Mouse (Mus musculus) limb, embryonic 12.5 days (tissue): Measurements from ENCODE around the gene Eml3. TPM values are rescaled to one million over a fixed set of nuclear protein-coding genes. Genes with fewer than 3 reads are reported as not detected.

ENCODE experiments used
- ATAC-seq: fragments of 200-750 bp; cut with Nextera tagmentation; 2 replicates; pipeline ENCODE4 v1.8.0; 2017; ENCODE audit warnings: low read depth, moderate TSS enrichment; ENCODE audit not compliant: insufficient number of reproducible peaks, insufficient read depth, low FRiP score, low TSS enrichment
- H3K27ac ChIP-seq: fragments of 300-500 bp; sonication (generic); 2 replicates; pipeline ENCODE4 v1.5.1; 2016; ENCODE audit warnings: mild to moderate bottlenecking, moderate library complexity
- H3K27me3 ChIP-seq: fragments of 300-500 bp; sonication (generic); 2 replicates; pipeline ENCODE4 v1.6.1; 2016; ENCODE audit warnings: mild to moderate bottlenecking, moderate library complexity
- H3K36me3 ChIP-seq: fragments of 300-500 bp; sonication (generic); 2 replicates; pipeline ENCODE4 v1.6.1; 2016; ENCODE audit warnings: mild to moderate bottlenecking, moderate library complexity
- H3K4me1 ChIP-seq: fragments of 300-500 bp; sonication (generic); replicated peaks from 2 replicates; pipeline ENCODE4 v1.6.1; 2016
- H3K4me2 ChIP-seq: fragments of 300-500 bp; sonication (generic); 2 replicates; pipeline ENCODE4 v1.6.1; 2016; ENCODE audit warnings: mild to moderate bottlenecking, moderate library complexity
- H3K4me3 ChIP-seq: fragments of 300-500 bp; sonication (generic); replicated peaks from 2 replicates; pipeline ENCODE4 v1.5.1; 2016; ENCODE audit warnings: mild to moderate bottlenecking
- H3K9ac ChIP-seq: fragments of 300-500 bp; sonication (generic); replicated peaks from 2 replicates; pipeline ENCODE4 v1.6.1; 2016; ENCODE audit warnings: mild to moderate bottlenecking, moderate library complexity
- H3K9me3 ChIP-seq: fragments of 300-500 bp; sonication (generic); 2 replicates; pipeline ENCODE4 v1.6.1; 2016; ENCODE audit warnings: mild to moderate bottlenecking, moderate library complexity
- WGBS: fragments of 180-500 bp; shearing (Covaris S2); methylation state at CpG from one replicate; pipeline ENCODE4 v1.1.7; 2016; 5-methylcytosine and 5-hydroxymethylcytosine counted together
- polyA plus RNA-seq: library from polyadenylated mRNA; unstranded; fragments of >200 nt; fragmentation: Nextera tagmentation; extraction: Ambion mirVana; gene quantifications from 2 replicates; pipeline ENCODE4 v1.2.1, GENCODE M21; 2016

The Eml3 gene
- polyA plus RNA-seq, 1 experiment from 2014 or later: 34.9 TPM

DNA sequence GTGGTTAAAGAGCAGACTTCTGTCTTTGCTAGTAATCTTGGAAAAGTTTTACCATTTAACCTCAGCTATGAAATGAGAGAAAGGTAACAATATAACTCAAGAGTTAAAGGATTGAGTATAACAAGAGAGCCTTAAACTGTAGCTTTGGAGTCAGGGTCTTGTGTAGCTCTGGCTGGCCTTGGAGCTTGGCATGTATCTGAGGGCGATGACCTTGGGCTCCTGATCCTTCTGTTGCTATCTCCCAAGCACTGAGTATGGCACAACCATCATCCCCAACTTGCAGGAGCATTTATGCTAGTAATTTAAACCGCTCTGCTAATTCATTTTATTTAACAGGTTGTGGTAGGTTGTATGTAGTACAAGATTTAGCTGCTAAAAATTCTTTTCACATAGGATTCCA is 46.1 kb downstream of the Eml3 start:
- WGBS: 95% methylated on average over 2 of the region's 2 CpGs
- Histone ChIP-seq H3K4me1 (peaks cover 7% of the 10 kb centered on the region), H3K27me3 (no peaks in the 10 kb centered on the region), H3K9me3 (no peaks in the 10 kb centered on the region), H3K4me3 (no peak overlapping the region), H3K36me3 (peaks cover 98% of the 10 kb centered on the region), H3K9ac (no peak overlapping the region), H3K27ac (no peak overlapping the region), H3K4me2 (no peak overlapping the region)
- no peak for ATAC-seq

DNA sequence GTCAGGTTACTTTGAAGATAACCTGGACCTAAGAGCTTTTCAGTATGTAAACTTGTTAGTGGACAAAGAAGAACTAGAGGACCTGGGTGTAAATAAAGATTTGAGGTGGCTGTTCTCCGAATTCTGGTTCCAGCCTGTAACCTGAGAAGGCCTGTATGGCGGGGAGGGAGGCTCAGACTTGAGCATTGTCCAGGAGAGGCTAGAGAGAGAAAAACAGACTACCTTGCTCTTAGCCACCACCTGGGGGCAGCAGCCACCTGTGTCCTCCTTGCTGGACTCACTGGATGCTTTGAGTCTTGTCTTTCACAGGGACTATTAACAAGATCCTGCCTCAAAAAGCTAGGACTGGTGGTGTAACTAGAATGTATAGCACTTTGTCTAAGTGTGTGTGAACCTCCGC is 47.2 kb downstream of the Eml3 start:
- peaks cover 7% of the 10 kb centered on the region for H3K4me1 ChIP-seq
- no peaks in the 10 kb centered on the region for H3K9me3 ChIP-seq
- H3K4me2 ChIP-seq: no peak overlapping the region
- peak; percentile 87 for ATAC-seq
- 36% methylated on average over 3 of the region's 3 CpGs for WGBS
- H3K9ac ChIP-seq: no peak overlapping the region
- no peaks in the 10 kb centered on the region for H3K27me3 ChIP-seq
- peaks cover 94% of the 10 kb centered on the region for H3K36me3 ChIP-seq
- H3K27ac ChIP-seq: peak overlapping the region; percentile 72
- H3K4me3 ChIP-seq: no peak overlapping the region

DNA sequence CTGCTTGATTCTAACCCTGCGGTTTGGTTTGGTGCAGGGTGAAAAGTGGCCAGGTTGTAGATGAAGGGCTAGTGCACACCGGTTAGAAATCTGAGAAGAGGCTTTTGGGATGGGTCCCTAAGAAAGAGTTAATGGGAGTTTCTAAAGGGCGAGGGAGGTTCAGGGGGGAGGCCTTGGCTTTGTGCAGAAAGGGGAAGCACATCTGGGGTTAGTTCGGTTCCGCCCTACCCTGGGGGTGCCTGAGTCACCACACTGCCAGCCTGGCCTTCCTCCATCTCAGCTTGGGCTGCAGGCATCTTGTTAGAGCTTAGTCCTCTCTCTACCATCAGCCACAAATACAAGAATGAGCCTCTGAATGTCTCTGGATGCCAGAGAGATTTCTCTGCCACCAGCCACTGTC is 51.4 kb downstream of the Eml3 start:
- peaks cover 51% of the 10 kb centered on the region for H3K36me3 ChIP-seq
- ATAC-seq: no peak
- 49% methylated on average over 5 of the region's 5 CpGs for WGBS

DNA sequence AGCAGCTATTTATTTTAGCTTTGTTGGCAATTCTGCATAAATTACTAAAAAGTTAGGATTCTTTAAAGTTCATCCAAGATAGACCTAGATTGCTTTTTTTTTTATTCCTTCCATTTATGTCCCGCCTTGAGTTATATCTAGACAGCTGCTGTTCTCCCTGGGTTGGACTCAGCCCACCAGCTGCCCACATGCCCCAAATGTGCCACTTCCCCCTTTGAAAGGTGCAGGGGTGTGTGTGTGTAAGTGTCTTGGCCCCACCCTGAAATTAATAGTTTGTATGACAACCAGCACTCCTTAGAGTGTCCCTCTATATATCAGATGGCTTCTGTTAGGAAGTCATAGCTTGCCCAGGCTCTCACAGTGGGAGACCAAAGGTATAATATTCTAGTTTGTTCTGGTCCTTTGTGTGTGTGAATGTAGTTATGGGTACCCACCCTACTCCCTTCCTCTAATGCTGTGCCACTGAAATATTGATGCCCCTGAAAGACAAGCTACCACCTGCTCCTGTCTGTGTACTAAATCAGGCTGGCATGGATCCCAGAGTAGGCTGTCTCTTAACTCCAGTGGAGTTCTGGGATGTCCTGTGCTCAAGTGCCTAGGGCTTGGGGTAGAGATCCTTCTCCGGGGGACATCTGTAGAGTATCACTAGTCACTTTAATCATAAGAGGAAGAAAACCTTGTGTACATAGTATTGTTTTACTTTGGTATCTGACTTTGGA is 52.3 kb downstream of the Eml3 start:
- Histone ChIP-seq H3K27ac (no peak overlapping the region), H3K9ac (no peak overlapping the region), H3K36me3 (peaks cover 45% of the 10 kb centered on the region), H3K4me2 (no peak overlapping the region), H3K9me3 (no peaks in the 10 kb centered on the region), H3K4me1 (peaks cover 21% of the 10 kb centered on the region), H3K4me3 (no peak overlapping the region), H3K27me3 (no peaks in the 10 kb centered on the region)
- 91% methylated on average over 2 of the region's 2 CpGs for WGBS
- no peak for ATAC-seq

More for the DNA sequence above, 51.4 kb downstream of the Eml3 start:
- Histone ChIP-seq H3K4me2 (no peak overlapping the region), H3K27me3 (no peaks in the 10 kb centered on the region), H3K9me3 (no peaks in the 10 kb centered on the region), H3K4me3 (no peak overlapping the region), H3K9ac (no peak overlapping the region), H3K27ac (no peak overlapping the region), H3K4me1 (peaks cover 28% of the 10 kb centered on the region)

DNA sequence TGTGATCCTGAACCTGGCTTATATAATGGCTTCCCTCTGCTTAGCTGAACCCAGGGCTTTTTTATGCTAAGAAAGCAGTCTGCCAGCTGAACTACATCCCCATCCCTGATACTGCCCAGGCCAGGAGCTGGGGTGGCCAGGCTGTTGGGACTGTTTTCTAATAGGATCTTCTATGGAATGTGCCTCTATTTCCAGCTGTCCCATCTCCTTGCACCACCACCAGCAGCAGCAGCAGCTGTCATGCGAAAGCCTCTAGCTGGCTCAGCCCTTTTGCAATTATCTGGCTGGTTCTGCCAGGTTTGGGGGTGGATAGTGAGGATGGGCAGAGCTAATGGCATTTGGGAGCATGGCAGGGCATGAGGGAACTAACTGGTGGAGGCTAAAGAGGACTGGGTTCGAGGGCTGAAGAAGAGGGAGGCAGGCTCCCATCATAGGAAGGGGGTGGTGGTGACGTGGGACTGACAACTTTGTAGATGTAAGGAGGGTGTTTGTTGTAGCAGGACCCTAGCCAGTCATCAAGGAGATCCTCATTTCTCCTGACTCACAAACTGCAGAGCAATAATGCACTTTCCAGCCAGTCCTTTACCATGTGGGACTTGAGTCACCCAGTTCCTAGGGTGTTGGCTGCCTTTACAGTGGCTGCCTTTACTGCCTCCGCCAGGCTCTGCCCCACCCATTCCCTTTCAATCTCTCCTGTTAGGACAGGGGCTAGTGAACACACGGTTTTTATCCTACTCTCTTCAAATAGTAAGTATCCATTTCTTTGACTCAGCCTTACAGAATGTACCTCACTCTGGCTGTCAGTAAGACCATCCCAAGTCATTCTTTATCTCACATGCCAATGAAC is 53.2 kb downstream of the Eml3 start:
- no peak overlapping the region for H3K27ac ChIP-seq
- no peak overlapping the region for H3K9ac ChIP-seq
- peaks cover 36% of the 10 kb centered on the region for H3K36me3 ChIP-seq
- H3K4me3 ChIP-seq: no peak overlapping the region
- 47% methylated on average over 5 of the region's 5 CpGs for WGBS
- no peak overlapping the region for H3K4me2 ChIP-seq
- H3K4me1 ChIP-seq: peaks cover 21% of the 10 kb centered on the region
- H3K9me3 ChIP-seq: no peaks in the 10 kb centered on the region
- no peaks in the 10 kb centered on the region for H3K27me3 ChIP-seq
- no peak for ATAC-seq

DNA sequence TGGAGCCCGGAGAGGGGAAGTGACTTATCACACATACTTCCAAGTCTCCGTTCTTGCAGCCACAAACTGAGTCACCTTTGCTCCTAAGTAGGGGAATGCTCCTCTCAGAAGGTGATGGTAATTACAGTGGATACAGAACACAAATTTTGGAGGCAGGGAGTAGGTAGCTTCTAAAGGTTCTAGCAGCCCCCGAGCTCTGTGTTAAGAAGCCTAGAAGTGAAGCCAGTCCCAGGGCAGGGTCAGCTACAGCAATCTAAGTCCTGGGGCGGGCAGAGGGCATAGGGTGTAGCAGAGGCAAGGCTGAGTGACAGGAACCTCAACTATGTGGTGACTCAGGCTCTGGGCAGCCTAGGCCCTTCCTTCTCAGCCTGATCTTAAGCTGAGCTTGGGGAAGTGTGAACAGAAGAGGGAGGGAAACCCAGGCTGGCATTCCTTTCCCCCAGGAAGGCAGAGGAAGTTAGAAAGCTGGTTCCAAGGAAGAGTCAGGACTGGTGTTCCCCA is 53.8 kb downstream of the Eml3 start:
- H3K4me1 ChIP-seq: peaks cover 28% of the 10 kb centered on the region
- H3K9me3 ChIP-seq: no peaks in the 10 kb centered on the region
- WGBS: 46% methylated on average over 4 of the region's 4 CpGs
- H3K4me2 ChIP-seq: no peak overlapping the region
- no peak overlapping the region for H3K9ac ChIP-seq
- H3K27ac ChIP-seq: no peak overlapping the region
- H3K27me3 ChIP-seq: no peaks in the 10 kb centered on the region
- peaks cover 29% of the 10 kb centered on the region for H3K36me3 ChIP-seq
- H3K4me3 ChIP-seq: no peak overlapping the region
- no peak for ATAC-seq

DNA sequence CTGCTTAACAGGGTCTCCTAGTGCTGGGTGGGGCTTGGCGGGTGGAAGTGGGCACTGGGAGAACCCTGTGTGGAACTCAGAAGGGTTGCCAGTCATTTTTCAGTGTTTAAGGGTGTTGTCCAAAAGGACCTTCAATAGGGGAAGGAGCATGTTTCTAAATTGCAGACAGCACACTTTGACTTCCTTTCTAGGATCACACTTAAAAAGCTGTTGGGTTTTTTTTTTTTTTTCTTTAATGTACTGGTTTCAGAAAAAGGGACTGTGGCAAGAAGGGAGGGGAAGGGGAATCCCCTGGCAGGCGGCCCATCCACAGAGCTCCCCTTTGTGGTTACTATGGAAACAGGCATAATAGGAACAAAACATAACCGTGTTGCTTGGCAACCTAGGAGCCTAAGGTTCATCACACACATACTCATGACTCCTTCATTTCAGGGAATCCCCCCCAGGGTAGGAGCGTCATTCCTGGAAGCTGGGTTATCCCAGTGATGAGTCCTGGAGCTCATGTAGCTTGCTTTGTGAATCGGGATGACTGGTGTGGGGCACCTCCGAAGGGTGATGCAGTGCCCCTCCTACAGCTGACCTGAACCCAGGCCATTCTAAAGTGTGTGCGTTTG is 55.0 kb downstream of the Eml3 start:
- H3K4me3 ChIP-seq: no peak overlapping the region
- ATAC-seq: no peak

DNA sequence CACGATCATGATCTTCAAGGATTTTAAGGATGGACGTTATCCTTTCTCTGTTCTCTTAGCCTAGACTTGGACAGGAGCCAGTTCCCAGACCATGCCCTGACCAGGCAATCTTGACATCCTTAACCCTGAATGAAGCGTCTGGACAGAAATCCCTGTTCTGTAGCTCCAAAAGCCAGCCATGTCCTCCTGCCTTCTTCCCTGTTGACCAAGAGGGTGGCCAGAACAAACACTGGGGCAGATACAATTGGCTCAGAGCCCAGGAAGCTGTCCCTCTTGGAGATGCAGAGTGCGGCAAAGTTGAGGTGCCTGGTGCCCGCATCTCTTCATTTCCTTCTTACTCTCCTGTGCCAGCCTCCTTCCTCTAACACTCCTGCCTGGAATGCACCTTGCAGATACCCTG is 56.5 kb downstream of the Eml3 start:
- no peak overlapping the region for H3K4me2 ChIP-seq
- peaks cover 42% of the 10 kb centered on the region for H3K4me1 ChIP-seq
- no peaks in the 10 kb centered on the region for H3K9me3 ChIP-seq
- H3K9ac ChIP-seq: no peak overlapping the region
- H3K27me3 ChIP-seq: no peaks in the 10 kb centered on the region
- H3K4me3 ChIP-seq: no peak overlapping the region
- no peak overlapping the region for H3K27ac ChIP-seq
- H3K36me3 ChIP-seq: peaks cover 3% of the 10 kb centered on the region; the same call in 1 of the 2 replicates
- no peak for ATAC-seq
- 77% methylated on average over 5 of the region's 5 CpGs for WGBS

More for the DNA sequence above, 55.0 kb downstream of the Eml3 start:
- H3K9me3 ChIP-seq: no peaks in the 10 kb centered on the region
- H3K4me2 ChIP-seq: no peak overlapping the region
- peak overlapping the region; percentile 41; the same call in 1 of the 2 replicates for H3K27ac ChIP-seq
- H3K27me3 ChIP-seq: no peaks in the 10 kb centered on the region
- peaks cover 17% of the 10 kb centered on the region for H3K36me3 ChIP-seq
- H3K9ac ChIP-seq: no peak overlapping the region
- WGBS: 24% methylated on average over 7 of the region's 7 CpGs
- H3K4me1 ChIP-seq: peaks cover 37% of the 10 kb centered on the region

DNA sequence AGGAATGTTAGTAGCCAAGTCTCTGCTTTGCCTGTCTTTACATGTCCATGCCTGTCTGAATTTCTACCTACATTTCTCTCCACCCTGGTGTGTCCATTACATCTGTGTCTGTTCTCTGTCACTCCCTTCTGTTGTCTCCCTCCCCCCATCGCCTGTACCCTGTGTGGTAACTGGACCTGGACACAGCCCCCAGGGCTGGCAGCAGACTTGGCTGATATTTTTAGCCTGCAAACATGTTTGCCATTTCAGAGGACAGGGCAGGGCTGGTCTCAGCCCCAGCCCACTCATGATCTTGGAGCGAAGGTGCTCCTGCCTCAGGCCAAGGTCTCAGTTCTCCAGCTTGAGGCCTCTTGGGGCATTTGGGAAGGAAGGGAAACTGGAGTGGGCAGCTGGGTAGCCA is 58.5 kb downstream of the Eml3 start:
- Histone ChIP-seq H3K9me3 (no peaks in the 10 kb centered on the region), H3K27me3 (no peaks in the 10 kb centered on the region), H3K4me3 (no peak overlapping the region), H3K36me3 (no peaks in the 10 kb centered on the region), H3K4me1 (peaks cover 61% of the 10 kb centered on the region), H3K9ac (no peak overlapping the region), H3K4me2 (peak overlapping the region; percentile 79; the same call in 1 of the 2 replicates), H3K27ac (peak overlapping the region; percentile 96; the same call in 1 of the 2 replicates)
- ATAC-seq: no peak
- 51% methylated on average over 2 of the region's 2 CpGs for WGBS

DNA sequence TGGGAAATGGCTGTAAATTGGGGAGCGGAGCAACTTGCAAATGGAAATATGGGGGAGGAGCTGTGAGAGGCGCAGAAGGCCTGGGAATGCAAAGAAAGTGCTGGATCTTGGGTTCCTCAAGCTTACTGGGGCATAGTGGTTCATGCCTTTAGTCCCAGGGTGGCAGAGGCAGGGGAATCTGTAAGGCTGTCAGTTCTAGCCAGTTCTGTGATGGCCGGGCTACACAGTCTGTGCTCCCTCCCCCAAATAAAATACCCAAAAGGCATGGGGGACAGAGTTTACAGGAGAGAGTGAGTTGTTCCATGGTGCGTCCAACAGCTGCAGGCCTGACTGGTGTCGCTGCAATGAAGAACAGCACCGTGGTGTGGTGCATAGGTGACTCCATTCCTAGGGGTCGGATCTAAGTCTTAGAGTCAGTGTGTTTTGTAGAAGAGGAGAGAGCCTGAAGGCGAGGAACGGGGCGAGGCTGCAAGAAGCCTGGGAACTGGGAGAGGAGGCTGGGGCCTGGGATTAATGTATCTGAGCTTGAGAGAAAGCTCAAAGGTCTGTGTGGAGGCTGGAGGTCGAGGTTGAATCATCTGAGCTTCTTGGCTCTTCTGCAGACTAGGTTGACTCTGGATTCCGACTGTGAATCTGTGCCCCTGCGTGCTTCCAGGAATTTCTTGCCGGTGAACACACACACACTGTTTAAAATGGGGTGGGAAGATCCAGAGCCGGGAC is 59.2 kb downstream of the Eml3 start:
- peak overlapping the region; percentile 81 for H3K4me3 ChIP-seq

More for the DNA sequence above, 59.2 kb downstream of the Eml3 start:
- H3K4me2 ChIP-seq: peak overlapping the region; percentile 79
- no peaks in the 10 kb centered on the region for H3K36me3 ChIP-seq
- peaks cover 62% of the 10 kb centered on the region for H3K4me1 ChIP-seq
- WGBS: 7% methylated on average over 15 of the region's 15 CpGs
- peak overlapping the region; percentile 96 for H3K27ac ChIP-seq
- no peaks in the 10 kb centered on the region for H3K9me3 ChIP-seq
- H3K9ac ChIP-seq: peak overlapping the region; percentile 88
- ATAC-seq: no peak
- H3K27me3 ChIP-seq: no peaks in the 10 kb centered on the region
